Mouse (Mus musculus) right cerebral cortex, postnatal 10 days (tissue): ENCODE data around the gene Olfr826.
"Not testable (repeated sequence)": the region's sequence is repeated elsewhere in the genome, so short reads cannot be mapped to it uniquely, and the experiment has no call there.

ENCODE experiments used
- DNase-seq, 2 experiments: peaks; one replicate each; pipeline ENCODE4 v3.0.0; 2021; ENCODE audit warnings: low spot score in 2 of 2

Gene Olfr826

DNA sequence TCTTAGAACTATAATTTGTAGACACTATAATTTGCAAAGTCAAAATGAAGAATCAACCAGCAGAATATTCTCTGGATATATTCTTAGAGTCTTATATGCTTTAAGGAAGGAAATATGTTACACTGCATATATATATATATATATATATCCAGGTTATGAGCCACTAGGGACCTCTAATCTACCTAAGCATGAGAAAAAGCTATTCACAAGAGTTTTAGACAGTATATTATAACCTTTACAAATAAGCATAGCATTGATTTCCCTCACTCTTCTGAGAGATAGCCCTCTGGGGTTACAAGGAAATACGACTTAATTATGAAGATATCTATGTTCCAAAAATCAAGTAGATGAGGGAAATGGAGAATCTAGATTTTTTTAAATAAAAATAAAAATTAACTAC is at the start of gene Olfr826:
Gene Olfr826, minus strand, starts transcription at position 101 of the 400 bp plus-strand sequence.
- DNase-seq, result no peak

DNA sequence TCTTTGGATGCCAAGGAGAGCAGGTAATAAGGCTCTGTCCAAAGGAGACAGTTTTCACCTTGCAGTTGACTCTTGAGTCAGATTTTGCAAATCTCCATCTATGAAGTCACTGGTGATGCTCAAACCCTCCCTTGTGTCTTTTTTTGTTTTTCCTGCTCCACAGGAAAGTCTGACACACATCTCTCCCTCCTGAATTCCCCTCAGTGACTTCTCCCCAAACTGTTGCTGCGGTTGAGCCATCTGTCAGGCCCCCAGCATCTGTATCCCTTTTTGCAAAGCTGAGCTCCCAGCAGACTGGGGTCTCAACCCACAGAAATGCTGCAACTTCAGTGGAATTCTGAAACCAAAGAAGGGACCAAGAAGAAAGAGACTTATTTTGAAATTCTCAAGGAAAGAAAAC is 48.1 kb upstream of the Olfr826 start:
- no peak for DNase-seq

DNA sequence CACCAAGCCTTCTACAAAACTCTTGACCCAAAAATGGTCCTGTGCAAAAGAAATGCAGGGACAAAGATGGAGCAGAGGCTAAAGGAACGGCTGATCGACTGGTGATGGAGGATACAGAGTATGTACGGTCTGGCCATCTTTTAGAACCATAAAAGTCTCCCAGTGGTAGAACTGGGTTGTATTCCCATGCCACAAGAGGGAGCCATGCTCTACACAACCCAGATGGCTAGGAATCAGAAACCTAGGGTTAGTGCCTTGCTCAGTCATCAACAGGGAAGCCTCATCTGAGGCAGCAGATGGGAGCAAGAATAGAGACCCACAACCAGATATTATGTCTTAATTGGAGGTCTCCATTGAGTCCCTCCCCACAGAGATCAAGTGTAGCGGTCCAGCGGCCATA is 45.6 kb upstream of the Olfr826 start:
- DNase-seq, result no peak

DNA sequence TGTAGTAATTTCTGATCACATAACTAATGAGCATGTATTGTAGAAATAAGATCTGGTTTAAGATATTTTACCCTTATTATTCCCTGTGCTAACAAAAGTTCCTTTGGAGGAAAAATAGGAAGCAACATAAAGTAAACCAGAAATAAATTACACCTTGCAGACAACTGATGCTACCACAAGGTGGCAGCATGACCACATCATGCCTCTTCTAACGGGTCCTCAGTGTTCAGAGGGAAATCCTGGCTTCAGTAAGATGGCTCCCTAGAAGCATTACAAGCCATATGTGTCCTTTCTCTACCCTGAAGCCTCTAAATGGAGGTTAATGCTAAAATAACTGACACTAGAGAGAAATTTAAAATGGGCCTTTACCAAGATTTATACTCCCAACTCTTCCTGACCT is 44.3 kb upstream of the Olfr826 start:
- peak; percentile 58 to 70 for DNase-seq

DNA sequence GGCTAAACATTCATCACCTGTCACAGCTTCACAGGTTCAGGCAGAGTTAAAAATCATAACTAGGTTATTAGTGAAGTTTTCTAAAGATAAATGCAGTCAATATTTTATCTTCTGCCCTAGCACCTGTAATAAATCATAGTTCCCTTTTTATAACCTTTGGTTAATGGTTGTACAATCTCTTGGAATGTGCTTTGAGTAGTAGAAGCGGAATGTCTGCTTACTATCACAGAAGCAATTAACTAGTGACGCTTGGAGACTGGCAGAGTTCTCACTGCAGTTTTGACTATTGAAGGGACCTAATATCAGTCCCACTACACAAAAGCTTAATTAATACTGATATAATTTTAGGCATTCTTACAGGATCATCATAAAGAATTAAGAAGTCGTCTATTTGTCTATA is 41.0 kb upstream of the Olfr826 start:
- DNase-seq, result no peak

DNA sequence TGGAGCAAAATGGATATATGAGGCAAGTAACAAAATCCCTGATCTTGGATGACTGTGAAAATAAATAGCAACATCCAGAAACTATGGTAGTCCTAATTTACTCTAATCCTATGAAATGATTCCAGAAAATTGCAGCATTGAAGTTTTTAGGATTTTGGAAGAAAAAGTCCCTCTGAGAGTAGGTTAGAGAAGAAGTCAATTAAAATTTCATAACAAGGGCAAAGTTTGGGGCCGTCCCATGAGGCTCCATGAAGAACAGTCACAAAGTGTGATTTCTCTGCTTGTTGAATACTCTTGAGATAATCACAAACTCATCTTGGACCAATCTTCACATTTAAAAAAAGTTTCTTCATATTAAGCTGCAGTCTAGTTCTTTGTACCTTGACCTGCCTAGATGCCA is 30.3 kb upstream of the Olfr826 start, which contains the start of gene Olfr827:
Gene Olfr827, minus strand, starts transcription at position 101 of the 400 bp plus-strand sequence.
- DNase-seq, result no peak

DNA sequence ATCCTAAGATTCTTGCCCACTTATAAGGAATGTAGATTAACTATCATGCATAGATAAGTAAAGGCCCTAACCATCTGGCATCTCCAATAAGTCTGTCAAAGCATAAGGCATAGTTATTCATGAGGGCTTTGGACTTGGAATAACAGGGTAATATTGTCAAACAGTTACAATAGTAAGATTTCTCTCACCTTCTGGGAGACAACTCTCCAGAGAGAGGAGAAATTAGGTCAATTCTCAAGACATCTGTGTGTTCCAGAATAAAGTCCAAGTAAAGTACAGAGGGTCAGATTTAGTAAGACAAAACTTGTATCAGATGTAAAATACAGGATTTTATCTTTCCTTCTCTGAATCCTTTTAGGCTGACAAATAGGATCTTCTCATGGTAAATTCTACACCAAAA is 17.3 kb downstream of the Olfr826 start, which contains the start of gene Olfr825:
Gene Olfr825, minus strand, starts transcription at position 101 of the 400 bp plus-strand sequence.
- no peak for DNase-seq

DNA sequence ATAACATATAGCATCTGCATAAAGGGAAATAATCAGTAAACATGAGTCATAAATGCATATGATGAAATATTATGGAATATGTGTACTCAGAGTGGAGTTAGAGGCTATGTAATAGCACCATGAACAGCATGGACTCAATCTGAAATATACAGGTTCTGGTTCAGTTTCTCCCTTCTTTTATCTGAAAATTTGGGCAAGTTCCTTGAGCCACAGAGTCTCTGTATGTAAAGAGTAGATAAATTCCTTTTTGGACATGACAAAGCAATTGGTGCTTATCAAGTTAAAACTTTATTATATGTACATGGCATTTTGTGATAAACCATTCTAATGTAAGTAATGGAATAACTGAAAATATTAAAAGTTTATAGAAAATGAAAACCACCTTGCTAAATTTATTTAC is 18.8 kb downstream of the Olfr826 start:
- DNase-seq, result no peak

DNA sequence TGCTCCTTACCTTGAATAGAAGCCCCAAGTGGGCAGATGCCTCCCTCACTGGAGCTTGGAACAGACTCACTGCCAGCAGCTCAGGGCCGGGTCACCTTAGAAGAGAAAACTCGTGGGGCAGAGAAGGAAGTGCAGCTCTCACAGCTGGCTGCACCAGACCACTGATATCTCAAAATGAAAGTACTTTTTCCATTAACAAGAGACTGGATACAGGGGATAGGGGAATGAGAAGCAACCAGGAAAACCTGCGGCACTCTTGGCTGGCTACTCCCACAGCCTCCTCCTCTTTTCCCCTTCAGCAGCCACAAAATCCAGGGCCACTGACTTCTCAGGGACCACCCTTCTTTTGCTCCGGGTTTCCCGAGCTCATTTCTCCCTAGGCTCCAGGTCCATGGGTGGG is 39.9 kb downstream of the Olfr826 start:
- no peak for DNase-seq

DNA sequence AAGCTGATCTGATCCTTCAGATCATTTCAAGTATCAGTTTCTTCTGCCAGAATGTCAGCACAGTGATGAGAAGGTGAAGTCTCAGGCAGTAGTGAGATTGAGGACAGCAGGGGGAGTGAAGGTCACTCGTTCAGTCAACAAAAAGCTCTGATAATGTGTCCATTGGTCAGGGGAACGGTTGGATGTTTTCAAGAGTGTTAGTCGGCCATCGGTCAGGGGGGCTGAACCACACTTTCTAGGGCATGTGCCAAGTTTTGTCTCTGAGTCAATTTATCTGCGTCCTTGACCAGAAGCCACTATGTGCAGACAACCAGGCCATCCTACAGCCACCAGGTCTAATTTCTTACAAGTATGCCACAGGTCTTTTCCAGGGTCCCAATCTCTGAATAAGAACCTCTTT is 41.5 kb downstream of the Olfr826 start:
- not testable (repeated sequence) for DNase-seq

DNA sequence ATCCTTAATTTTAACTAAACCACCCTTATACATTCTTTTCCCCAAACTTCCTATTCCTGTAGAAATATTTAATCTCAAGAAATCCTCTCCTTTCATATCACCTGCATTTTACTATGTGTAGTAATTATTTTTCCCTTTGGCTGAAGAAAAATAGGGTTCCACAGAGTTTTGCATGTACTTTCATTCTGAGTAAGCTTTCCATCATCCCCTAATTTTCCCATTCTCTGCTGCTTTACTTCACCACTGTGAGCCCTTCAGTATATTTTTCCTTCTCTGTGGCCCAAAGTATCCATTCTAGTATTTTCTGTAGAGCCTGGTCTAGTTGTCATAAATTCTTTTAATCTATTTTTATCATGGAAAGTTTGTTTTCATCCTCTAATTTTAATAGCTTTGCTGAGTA is 49.2 kb downstream of the Olfr826 start:
- no peak for DNase-seq

DNA sequence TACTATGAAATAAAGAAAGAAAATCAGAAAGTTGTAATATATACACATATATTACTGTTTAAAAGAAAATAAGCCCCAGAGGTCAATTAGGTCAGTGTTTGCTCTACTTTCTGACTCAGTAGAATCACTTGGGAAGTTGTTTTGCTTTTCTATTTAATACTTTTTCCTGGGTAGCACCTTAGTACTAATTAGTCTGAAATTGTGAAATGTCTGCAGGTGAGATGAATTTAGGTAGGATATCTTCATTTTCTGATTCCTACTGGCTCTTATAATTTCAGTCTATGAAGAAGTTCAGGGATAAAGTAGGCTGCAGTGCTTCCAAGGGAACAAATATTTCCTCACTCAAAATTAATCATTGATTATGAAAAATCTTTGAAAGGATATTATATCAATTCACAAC is 54.1 kb downstream of the Olfr826 start, which contains the start of gene Olfr824:
Gene Olfr824, minus strand, starts transcription at position 101 of the 400 bp plus-strand sequence.
- not testable (repeated sequence) for DNase-seq
